Mouse (Mus musculus): Measurements from ENCODE around the gene Cs. TPM values are rescaled to one million over a fixed set of nuclear protein-coding genes. Genes with fewer than 3 reads are reported as not detected.

Cs gene
- polyA plus RNA-seq, 1 experiment from 2014 or later = 255 TPM

- Histone ChIP-seq H3K9me3 (ENCODE audit: control insufficient read depth, low read length) (no peaks in the 10 kb centered on the region), H3K27me3 (replicated peaks; ENCODE audit: control insufficient read depth, insufficient read depth, low read length) (no peaks in the 10 kb centered on the region), H3K27ac (ENCODE audit: low read depth, low read length) (peak within 1 kb of the TSS; percentile 91), H3K4me2 (peak within 1 kb of the TSS; percentile 100), H3K9ac (ENCODE audit: low read depth, low read length) (peak within 1 kb of the TSS; percentile 90), H3K4me1 (replicated peaks; ENCODE audit: control insufficient read depth, insufficient read depth, low read length) (peaks cover 34% of the 10 kb centered on the region), H3K36me3 (ENCODE audit: control insufficient read depth, insufficient read depth, low read length) (peaks cover 9% of the 10 kb centered on the region; the same call in 1 of the 2 replicates), H3K4me3 (ENCODE audit: low read depth, low read length) (peak within 1 kb of the TSS; percentile 79)
- ATAC-seq (replicated peaks; ENCODE audit: low FRiP score) = peak; percentile 87
- under 1% methylated on average over 50 of the region's 50 CpGs for WGBS
- DNase-seq (ENCODE audit: low spot score) = peak; percentile 98
These were observed 73.9 kb downstream of the Cs start, which contains the start of the genes Nabp2 and Rnf41 for GRCm38 (mm10) chr10:128411211-128412054. TSS of gene Nabp2 (minus strand) at chr10:128411492. TSS of gene Rnf41 (plus strand) at chr10:128411657.

DNA sequence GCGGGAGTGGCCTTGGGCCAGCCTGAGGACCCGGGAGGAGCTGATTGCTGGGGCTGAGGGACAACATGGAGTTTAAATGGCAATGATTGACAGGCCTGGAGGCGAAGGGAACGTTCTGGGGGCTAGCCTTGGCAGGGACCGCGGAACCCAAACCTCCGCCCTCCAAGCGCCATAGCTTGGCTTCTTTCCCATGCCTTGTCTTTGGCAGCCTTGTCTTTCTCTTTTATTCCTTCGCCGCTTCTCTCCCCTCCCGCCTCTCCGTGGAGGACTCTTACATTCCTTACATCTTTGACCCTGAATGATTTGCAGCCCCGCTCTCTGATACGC, 74.5 kb downstream of the Cs start:
- Histone ChIP-seq H3K27me3 (replicated peaks; ENCODE audit: control insufficient read depth, insufficient read depth, low read length) (no peaks in the 10 kb centered on the region), H3K4me2 (peak overlapping the region; percentile 100), H3K9me3 (ENCODE audit: control insufficient read depth, low read length) (no peaks in the 10 kb centered on the region), H3K27ac (ENCODE audit: low read depth, low read length) (peak overlapping the region; percentile 91), H3K36me3 (ENCODE audit: control insufficient read depth, insufficient read depth, low read length) (peaks cover 15% of the 10 kb centered on the region; the same call in 1 of the 2 replicates), H3K4me3 (ENCODE audit: low read depth, low read length) (peak overlapping the region; percentile 79), H3K9ac (ENCODE audit: low read depth, low read length) (peak overlapping the region; percentile 90), H3K4me1 (replicated peaks; ENCODE audit: control insufficient read depth, insufficient read depth, low read length) (peaks cover 34% of the 10 kb centered on the region)
- no peak for ATAC-seq (replicated peaks; ENCODE audit: low FRiP score)
- DNase-seq (ENCODE audit: low spot score) = no peak
- WGBS = 1% methylated on average over 14 of the region's 14 CpGs

Small RNAs within 50 kb of the gene (microRNA-seq; reads per million reads assigned to microRNA genes)
- gene Gm25361 (ENCODE audit: borderline number of aligned reads) (not detected), gene Gm26308 (ENCODE audit: borderline number of aligned reads) (not detected), gene Mir6914 (ENCODE audit: borderline number of aligned reads) (1.1 reads per million), gene Mir6915 (ENCODE audit: borderline number of aligned reads) (2.1 reads per million)

Other genes with a start within 250 kb of the Cs start
- gene Baz2a, start 246.2 kb upstream of the Cs start, polyA plus RNA-seq (2014; fragmentation: Nextera tagmentation; extraction: Ambion mirVana) = 11.1 and 13.0 TPM in 2 replicates
- 14.6 and 17.0 TPM in 2 replicates for gene Rbms2, start 157.4 kb upstream of the Cs start, polyA plus RNA-seq (2014; fragmentation: Nextera tagmentation; extraction: Ambion mirVana)
- gene Gls2, start 143.3 kb upstream of the Cs start, polyA plus RNA-seq (2014; fragmentation: Nextera tagmentation; extraction: Ambion mirVana) = 3.1 and 3.4 TPM in 2 replicates
- gene Spryd4, start 125.9 kb upstream of the Cs start, polyA plus RNA-seq (2014; fragmentation: Nextera tagmentation; extraction: Ambion mirVana) = 32.4 and 37.4 TPM in 2 replicates
- gene Mip, start 111.9 kb upstream of the Cs start, polyA plus RNA-seq (2014; fragmentation: Nextera tagmentation; extraction: Ambion mirVana) = 0.08 TPM in 1 of 2 replicates, not detected in the other
- 67.5 and 71.2 TPM in 2 replicates for gene Timeless, start 105.7 kb upstream of the Cs start, polyA plus RNA-seq (2014; fragmentation: Nextera tagmentation; extraction: Ambion mirVana)
- gene Apon, start 83.6 kb upstream of the Cs start, polyA plus RNA-seq (2014; fragmentation: Nextera tagmentation; extraction: Ambion mirVana) = 0.43 and 0.92 TPM in 2 replicates
- gene Apof, start 69.1 kb upstream of the Cs start, polyA plus RNA-seq (2014; fragmentation: Nextera tagmentation; extraction: Ambion mirVana) = 25.0 and 28.0 TPM in 2 replicates
- 12.5 and 14.9 TPM in 2 replicates for gene Stat2, start 67.2 kb upstream of the Cs start, polyA plus RNA-seq (2014; fragmentation: Nextera tagmentation; extraction: Ambion mirVana)
- 0.12 and 0.22 TPM in 2 replicates for gene Il23a, start 39.0 kb upstream of the Cs start, polyA plus RNA-seq (2014; fragmentation: Nextera tagmentation; extraction: Ambion mirVana)
- 27.8 and 29.9 TPM in 2 replicates for gene Pan2, start 34.4 kb upstream of the Cs start, polyA plus RNA-seq (2014; fragmentation: Nextera tagmentation; extraction: Ambion mirVana)
- 195 and 221 TPM in 2 replicates for gene Cnpy2, start 15.3 kb upstream of the Cs start, polyA plus RNA-seq (2014; fragmentation: Nextera tagmentation; extraction: Ambion mirVana)
- gene Coq10a, start 31.3 kb downstream of the Cs start, polyA plus RNA-seq (2014; fragmentation: Nextera tagmentation; extraction: Ambion mirVana) = 8.4 and 10.5 TPM in 2 replicates
- 12.2 and 13.4 TPM in 2 replicates for gene Ankrd52, start 39.4 kb downstream of the Cs start, polyA plus RNA-seq (2014; fragmentation: Nextera tagmentation; extraction: Ambion mirVana)
- 16.5 and 17.6 TPM in 2 replicates for gene Slc39a5, start 63.5 kb downstream of the Cs start, polyA plus RNA-seq (2014; fragmentation: Nextera tagmentation; extraction: Ambion mirVana)
- 101 and 104 TPM in 2 replicates for gene Nabp2, start 73.8 kb downstream of the Cs start, polyA plus RNA-seq (2014; fragmentation: Nextera tagmentation; extraction: Ambion mirVana)
- 19.1 and 20.4 TPM in 2 replicates for gene Rnf41, start 73.9 kb downstream of the Cs start, polyA plus RNA-seq (2014; fragmentation: Nextera tagmentation; extraction: Ambion mirVana)
- gene Smarcc2, start 121.5 kb downstream of the Cs start, polyA plus RNA-seq (2014; fragmentation: Nextera tagmentation; extraction: Ambion mirVana) = 59.0 and 59.7 TPM in 2 replicates
- 639 and 685 TPM in 2 replicates for gene Myl6, start 156.4 kb downstream of the Cs start, polyA plus RNA-seq (2014; fragmentation: Nextera tagmentation; extraction: Ambion mirVana)
- 3.9 and 4.2 TPM in 2 replicates for gene Myl6b, start 161.0 kb downstream of the Cs start, polyA plus RNA-seq (2014; fragmentation: Nextera tagmentation; extraction: Ambion mirVana)
- 19.1 TPM in 2 replicates for gene Esyt1, start 188.1 kb downstream of the Cs start, polyA plus RNA-seq (2014; fragmentation: Nextera tagmentation; extraction: Ambion mirVana)
- 9.9 and 11.1 TPM in 2 replicates for gene Zc3h10, start 210.0 kb downstream of the Cs start, polyA plus RNA-seq (2014; fragmentation: Nextera tagmentation; extraction: Ambion mirVana)
- gene Rpl41, start 211.6 kb downstream of the Cs start, polyA plus RNA-seq (2014; fragmentation: Nextera tagmentation; extraction: Ambion mirVana) = 3,476 and 3,859 TPM in 2 replicates
- gene Pa2g4, start 228.3 kb downstream of the Cs start, polyA plus RNA-seq (2014; fragmentation: Nextera tagmentation; extraction: Ambion mirVana) = 384 and 397 TPM in 2 replicates

Data from liver, embryonic 11.5 days (tissue).